Mouse (Mus musculus) stomach, embryonic 15.5 days (tissue): ENCODE measurements around the gene Gm21188. TPM values are rescaled to one million over a fixed set of nuclear protein-coding genes. Genes with fewer than 3 reads are reported as not detected.
"Not testable (repeated sequence)": the region's sequence is repeated elsewhere in the genome, so short reads cannot be mapped to it uniquely, and the experiment has no call there.

Experiments
- ATAC-seq: fragments of 200-750 bp; cut with Nextera tagmentation; 2 replicates; pipeline ENCODE4 v1.8.0; 2017; ENCODE audit warnings: low read depth, moderate number of reproducible peaks, moderate TSS enrichment; ENCODE audit not compliant: insufficient read depth, low FRiP score
- H3K27ac ChIP-seq: fragments of 300-500 bp; sonication (generic); 2 replicates; pipeline ENCODE4 v1.5.1; 2015; ENCODE audit warnings: mild to moderate bottlenecking, inconsistent platforms
- H3K27me3 ChIP-seq: fragments of 300-500 bp; sonication (generic); replicated peaks from 2 replicates; pipeline ENCODE4 v1.6.1; 2015; ENCODE audit warnings: inconsistent platforms
- H3K36me3 ChIP-seq: fragments of 300-500 bp; sonication (generic); 2 replicates; pipeline ENCODE4 v1.6.1; 2015; ENCODE audit warnings: inconsistent platforms
- H3K4me1 ChIP-seq: fragments of 300-500 bp; sonication (generic); 2 replicates; pipeline ENCODE4 v1.6.1; 2015; ENCODE audit warnings: inconsistent platforms
- H3K4me2 ChIP-seq: fragments of 300-500 bp; sonication (generic); 2 replicates; pipeline ENCODE4 v1.6.1; 2015; ENCODE audit warnings: mild to moderate bottlenecking, inconsistent platforms
- H3K4me3 ChIP-seq: fragments of 300-500 bp; sonication (generic); replicated peaks from 2 replicates; pipeline ENCODE4 v1.5.1; 2015; ENCODE audit warnings: inconsistent platforms
- H3K9ac ChIP-seq: fragments of 300-500 bp; sonication (generic); 2 replicates; pipeline ENCODE4 v1.6.1; 2015; ENCODE audit warnings: inconsistent platforms
- H3K9me3 ChIP-seq: fragments of 300-500 bp; sonication (generic); 2 replicates; pipeline ENCODE4 v1.6.1; 2016; ENCODE audit warnings: inconsistent platforms
- WGBS: fragments of 180-500 bp; shearing (Covaris S2); methylation state at CpG from one replicate; pipeline ENCODE4 v1.1.7; 2015; 5-methylcytosine and 5-hydroxymethylcytosine counted together
- polyA plus RNA-seq: library from polyadenylated mRNA; unstranded; fragments of >200 nt; fragmentation: Nextera tagmentation; extraction: Ambion mirVana; gene quantifications from 2 replicates; pipeline ENCODE4 v1.2.1, GENCODE M21; 2015

Gene Gm21188
- polyA plus RNA-seq, 1 experiment from 2014 or later: 0.18 TPM

DNA sequence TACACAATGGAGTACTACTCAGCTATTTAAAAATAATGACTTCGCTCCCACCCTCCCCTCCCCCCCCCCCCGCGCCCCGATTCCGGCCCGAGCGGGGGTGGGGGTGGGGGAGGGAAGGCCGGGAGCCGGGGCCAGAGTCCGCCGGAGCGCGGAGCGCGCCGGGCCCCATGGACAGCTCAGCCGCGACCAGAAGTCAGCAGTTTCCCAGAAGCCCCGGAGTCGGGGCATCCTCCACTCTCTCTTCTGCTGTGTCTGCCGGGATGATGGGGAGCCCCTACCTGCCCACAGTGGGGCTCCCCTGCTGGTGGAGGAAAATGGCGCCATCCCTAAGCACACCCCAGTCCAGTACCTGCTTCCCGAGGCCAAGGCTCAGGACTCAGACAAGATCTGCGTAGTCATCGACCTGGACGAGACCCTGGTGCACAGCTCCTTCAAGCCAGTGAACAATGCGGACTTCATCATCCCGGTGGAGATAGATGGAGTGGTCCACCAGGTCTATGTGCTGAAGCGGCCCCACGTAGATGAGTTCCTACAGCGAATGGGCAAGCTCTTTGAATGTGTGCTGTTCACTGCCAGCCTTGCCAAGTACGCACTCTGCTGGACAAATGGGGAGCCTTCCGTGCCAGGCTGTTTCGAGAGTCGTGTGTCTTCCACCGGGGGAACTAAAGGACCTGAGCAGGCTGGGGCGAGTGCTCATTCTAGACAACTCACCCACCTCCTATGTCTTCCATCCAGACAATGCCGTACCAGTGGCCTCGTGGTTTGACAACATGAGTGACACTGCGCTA is 5.4 kb downstream of the Gm21188 start:
- H3K9ac ChIP-seq, ATAC-seq, H3K9me3 ChIP-seq, H3K4me1 ChIP-seq, H3K27me3 ChIP-seq, H3K27ac ChIP-seq, H3K4me3 ChIP-seq, H3K36me3 ChIP-seq, H3K4me2 ChIP-seq: not testable (repeated sequence)
- WGBS: under 1% methylated on average over 14 of the region's 40 CpGs

DNA sequence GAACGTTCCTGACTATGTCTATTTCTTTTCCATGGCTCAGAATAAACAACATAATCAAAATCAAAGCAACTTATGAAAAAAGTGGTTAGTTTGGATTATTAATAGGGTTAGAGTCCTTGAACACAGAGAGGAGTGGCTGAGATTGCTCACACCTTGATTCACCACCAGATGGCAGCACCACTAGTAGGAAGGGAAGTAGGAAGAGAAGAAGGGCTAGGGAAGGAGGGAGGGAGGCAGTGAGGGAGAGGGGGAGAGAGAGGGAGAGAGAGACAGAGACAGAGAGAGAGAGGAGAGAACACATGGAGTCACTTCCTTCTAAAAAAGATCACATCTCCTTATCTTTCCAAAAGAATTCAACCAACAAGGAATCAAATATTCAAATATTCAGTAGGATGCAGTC is 10.8 kb downstream of the Gm21188 start:
- H3K27ac ChIP-seq, H3K9me3 ChIP-seq, ATAC-seq, H3K27me3 ChIP-seq, H3K4me1 ChIP-seq, H3K9ac ChIP-seq, H3K4me2 ChIP-seq, H3K36me3 ChIP-seq, H3K4me3 ChIP-seq: not testable (repeated sequence)
- no CpG with 5 or more reads among the region's 1 CpGs for WGBS

DNA sequence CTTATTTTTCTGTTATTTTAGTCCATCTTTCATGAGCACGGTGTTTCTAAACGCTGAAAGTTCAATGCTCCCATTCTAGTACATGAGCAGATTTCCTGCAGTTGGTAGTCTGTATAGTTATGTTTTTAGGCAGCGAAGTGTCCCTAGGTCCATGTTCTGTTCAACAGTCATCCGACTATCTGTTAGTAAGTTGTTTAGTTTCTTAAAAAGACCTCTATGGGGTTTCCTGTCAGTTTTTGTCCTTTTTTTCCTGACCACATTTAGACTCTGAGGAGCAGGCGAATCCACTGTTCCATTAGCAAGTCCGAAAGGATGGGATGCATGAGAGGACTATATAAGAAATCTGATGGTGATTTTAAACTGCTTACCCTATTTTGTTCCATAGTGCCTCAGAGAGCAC is 14.1 kb downstream of the Gm21188 start:
- not testable (repeated sequence) for H3K27ac ChIP-seq, H3K9me3 ChIP-seq, H3K4me1 ChIP-seq, H3K9ac ChIP-seq, H3K4me3 ChIP-seq, H3K27me3 ChIP-seq, H3K4me2 ChIP-seq, H3K36me3 ChIP-seq, ATAC-seq
- 13% methylated on average over 6 of the region's 6 CpGs for WGBS

DNA sequence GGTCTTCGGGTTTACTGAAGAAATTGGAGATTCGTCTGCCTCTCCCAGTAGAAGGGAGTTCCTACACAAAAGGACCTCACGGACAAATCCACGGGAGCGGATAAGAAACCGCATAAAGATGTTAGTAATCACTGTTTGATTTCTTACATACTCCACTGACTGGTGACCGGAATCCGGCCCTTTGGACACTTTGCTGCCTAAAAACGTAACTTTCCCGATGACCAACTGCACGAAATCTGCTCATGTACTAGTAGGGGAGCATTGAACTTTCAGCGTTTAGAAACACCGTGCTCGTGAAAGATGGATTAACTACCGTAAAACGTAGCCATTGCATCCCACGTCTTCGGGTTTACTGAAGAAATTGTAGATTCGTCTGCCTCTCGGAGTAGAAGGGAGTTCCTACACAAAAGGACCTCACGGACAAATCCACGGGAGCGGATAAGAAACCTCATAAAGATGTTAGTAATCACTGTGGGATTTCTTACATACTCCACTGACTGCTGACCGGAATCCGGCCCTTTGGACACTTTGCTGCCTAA is 15.3 kb downstream of the Gm21188 start:
- H3K9ac ChIP-seq, H3K4me2 ChIP-seq, H3K4me3 ChIP-seq, ATAC-seq, H3K27ac ChIP-seq, H3K36me3 ChIP-seq, H3K4me1 ChIP-seq, H3K9me3 ChIP-seq, H3K27me3 ChIP-seq: not testable (repeated sequence)
- 1% methylated on average over 23 of the region's 25 CpGs for WGBS

DNA sequence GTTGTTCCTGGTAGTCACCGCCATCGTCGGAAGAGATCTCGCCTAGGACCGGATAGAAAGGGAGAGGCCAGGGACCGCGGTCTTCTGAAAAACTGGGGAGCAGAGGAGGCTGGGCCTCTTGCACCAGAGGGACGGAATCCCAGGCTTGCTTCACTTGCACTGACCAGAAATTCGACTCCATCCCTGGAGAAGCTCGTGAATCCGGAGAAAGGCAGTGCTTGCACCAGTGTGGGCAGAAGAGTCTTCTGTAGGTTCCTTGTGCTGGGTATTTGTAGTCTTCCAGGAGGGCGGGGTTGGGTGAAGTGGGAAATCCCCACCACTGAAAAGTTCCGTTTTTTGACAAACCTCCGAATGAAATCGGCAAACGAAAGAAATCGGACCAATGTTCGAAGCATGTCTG is 16.8 kb downstream of the Gm21188 start:
- not testable (repeated sequence) for H3K4me3 ChIP-seq, H3K36me3 ChIP-seq, H3K4me2 ChIP-seq, H3K9ac ChIP-seq, ATAC-seq, H3K27me3 ChIP-seq, H3K4me1 ChIP-seq, H3K9me3 ChIP-seq, H3K27ac ChIP-seq
- WGBS: 2% methylated on average over 10 of the region's 18 CpGs

DNA sequence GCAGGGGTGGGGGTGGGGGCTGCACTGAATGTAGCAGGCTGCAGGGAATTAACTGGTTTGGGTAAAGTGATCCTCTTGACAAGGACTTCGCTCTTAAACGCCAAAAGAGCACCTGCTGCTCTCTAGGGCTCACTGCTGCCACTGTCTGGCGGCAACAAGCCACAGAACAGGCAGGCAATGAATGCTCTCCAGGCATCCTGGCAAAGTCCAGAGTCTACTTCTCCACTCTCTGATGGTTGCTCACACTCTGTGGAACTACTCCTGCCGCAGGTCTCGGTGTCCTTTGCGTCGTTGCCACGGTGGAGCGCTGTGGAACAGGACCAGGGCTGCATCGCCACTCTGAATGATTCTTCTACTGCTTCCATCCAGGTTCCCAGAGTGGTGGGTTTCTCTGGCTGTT is 17.4 kb downstream of the Gm21188 start:
- H3K9ac ChIP-seq, H3K36me3 ChIP-seq, H3K4me2 ChIP-seq, H3K9me3 ChIP-seq, H3K4me3 ChIP-seq, ATAC-seq, H3K27ac ChIP-seq, H3K27me3 ChIP-seq, H3K4me1 ChIP-seq: not testable (repeated sequence)
- WGBS: 9% methylated on average over 3 of the region's 10 CpGs

DNA sequence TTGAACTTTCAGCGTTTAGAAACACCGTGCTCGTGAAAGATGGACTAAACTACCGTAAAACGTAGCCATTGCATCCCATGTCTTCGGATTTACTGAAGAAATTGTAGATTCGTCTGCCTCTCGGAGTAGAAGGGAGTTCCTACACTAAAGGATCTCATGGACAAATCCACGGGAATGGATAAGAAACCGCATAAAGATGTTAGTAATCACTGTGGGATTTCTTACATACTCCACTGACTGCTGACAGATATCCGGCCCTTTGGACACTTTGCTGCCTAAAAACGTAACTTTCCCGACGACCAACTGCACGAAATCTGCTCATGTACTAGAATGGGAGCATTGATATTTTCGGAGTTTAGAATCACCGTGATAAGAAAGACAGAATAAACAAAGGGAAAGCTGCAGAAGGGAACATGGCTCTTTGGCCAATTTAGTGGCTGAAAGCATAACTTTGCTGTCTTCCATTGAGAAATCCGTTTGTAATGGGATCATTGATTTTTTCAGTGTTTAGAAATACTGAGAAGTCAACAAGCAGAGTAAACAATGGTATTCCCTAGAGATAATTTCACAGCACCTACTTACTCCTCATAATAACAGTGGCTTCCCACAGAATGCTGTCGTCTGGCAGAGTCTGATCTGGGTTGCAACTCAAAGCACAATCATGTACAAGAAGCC is 18.3 kb downstream of the Gm21188 start:
- not testable (repeated sequence) for H3K27ac ChIP-seq, H3K9ac ChIP-seq, ATAC-seq, H3K9me3 ChIP-seq, H3K36me3 ChIP-seq, H3K27me3 ChIP-seq, H3K4me1 ChIP-seq, H3K4me3 ChIP-seq, H3K4me2 ChIP-seq
- 2% methylated on average over 19 of the region's 19 CpGs for WGBS

DNA sequence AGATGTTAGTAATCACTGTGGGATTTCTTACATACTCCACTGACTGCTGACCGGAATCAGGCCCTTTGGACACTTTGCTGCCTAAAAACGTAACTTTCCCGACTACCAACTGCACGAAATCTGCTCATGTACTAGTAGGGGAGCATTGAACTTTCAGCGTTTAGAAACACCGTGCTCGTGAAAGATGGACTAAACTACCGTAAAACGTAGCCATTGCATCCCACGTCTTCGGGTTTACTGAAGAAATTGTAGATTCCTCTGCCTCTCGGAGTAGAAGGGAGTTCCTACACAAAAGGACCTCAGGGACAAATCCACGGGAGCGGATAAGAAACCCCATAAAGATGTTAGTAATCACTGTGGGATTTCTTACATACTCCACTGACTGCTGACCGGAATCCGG is 20.3 kb downstream of the Gm21188 start:
- not testable (repeated sequence) for H3K9ac ChIP-seq, H3K4me2 ChIP-seq, H3K4me1 ChIP-seq, ATAC-seq, H3K9me3 ChIP-seq, H3K27ac ChIP-seq, H3K27me3 ChIP-seq, H3K36me3 ChIP-seq, H3K4me3 ChIP-seq
- WGBS: 4% methylated on average over 16 of the region's 16 CpGs

DNA sequence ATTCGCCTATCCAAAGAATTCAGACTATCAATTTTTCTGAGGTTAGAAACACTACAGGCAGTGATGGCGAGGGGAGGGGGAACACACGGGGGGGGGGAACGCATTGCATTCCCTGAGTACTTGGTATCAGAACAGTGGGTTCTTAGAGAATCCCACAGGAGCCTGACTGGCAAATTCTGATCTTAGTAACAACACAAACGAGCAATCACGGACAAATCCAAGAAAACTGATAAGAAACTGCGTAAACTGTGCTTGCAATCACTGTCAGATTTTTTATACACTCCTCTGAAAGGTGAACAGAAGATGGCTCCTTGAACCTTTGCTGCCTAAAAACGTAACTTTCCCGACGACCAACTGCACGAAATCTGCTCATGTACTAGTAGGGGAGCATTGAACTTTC is 24.6 kb downstream of the Gm21188 start:
- H3K27me3 ChIP-seq: 0 out of 2 replicates have a peak, but pooled peaks cover 10% of the 10 kb centered on the region

DNA sequence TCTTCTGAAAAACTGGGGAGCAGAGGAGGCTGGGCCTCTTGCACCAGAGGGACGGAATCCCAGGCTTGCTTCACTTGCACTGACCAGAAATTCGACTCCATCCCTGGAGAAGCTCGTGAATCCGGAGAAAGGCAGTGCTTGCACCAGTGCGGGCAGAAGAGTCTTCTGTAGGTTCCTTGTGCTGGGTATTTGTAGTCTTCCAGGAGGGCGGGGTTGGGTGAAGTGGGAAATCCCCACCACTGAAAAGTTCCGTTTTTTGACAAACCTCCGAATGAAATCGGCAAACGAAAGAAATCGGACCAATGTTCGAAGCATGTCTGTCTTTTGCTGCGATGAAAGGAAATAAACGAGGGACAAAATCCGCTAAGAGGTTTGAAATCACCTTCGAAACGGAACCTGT is 25.1 kb downstream of the Gm21188 start, which contains the start of gene Gm36079:
Gm36079 (minus strand) TSS at position 101 of the 400 bp plus-strand sequence.
- H3K4me3 ChIP-seq, H3K9me3 ChIP-seq, H3K27ac ChIP-seq, H3K4me1 ChIP-seq, H3K4me2 ChIP-seq, ATAC-seq, H3K36me3 ChIP-seq, H3K9ac ChIP-seq: not testable (repeated sequence)
- 0% methylated on average over 5 of the region's 17 CpGs for WGBS
- 0 out of 2 replicates have a peak, but pooled peaks cover 10% of the 10 kb centered on the region for H3K27me3 ChIP-seq

More for the DNA sequence above, 24.6 kb downstream of the Gm21188 start:
- not testable (repeated sequence) for H3K9me3 ChIP-seq, H3K4me2 ChIP-seq, ATAC-seq, H3K4me1 ChIP-seq, H3K4me3 ChIP-seq, H3K27ac ChIP-seq, H3K9ac ChIP-seq, H3K36me3 ChIP-seq
- WGBS: 1% methylated on average over 11 of the region's 11 CpGs

DNA sequence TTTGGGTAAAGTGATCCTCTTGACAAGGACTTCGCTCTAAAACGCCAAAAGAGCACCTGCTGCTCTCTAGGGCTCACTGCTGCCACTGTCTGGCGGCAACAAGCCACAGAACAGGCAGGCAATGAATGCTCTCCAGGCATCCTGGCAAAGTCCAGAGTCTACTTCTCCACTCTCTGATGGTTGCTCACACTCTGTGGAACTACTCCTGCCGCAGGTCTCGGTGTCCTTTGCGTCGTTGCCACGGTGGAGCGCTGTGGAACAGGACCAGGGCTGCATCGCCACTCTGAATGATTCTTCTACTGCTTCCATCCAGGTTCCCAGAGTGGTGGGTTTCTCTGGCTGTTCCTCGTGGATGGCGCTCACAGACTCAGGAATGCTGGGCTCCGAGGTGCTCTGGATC is 25.6 kb downstream of the Gm21188 start:
- not testable (repeated sequence) for H3K9me3 ChIP-seq, ATAC-seq
- WGBS: 0% methylated on average over 3 of the region's 13 CpGs

DNA sequence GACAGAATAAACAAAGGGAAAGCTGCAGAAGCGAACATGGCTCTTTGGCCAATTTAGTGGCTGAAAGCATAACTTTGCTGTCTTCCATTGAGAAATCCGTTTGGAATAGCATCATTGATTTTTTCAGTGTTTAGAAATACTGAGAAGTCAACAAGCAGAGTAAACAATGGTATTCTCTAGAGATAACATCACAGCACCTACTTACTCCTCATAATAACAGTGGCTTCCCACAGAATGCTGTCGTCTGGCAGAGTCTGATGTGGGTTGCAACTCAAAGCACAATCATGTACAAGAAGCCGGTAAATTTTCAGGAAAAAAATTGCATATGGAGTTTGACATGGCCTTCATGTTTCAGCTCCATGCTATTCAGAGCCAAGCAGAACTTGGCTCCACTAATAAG is 26.4 kb downstream of the Gm21188 start:
- H3K36me3 ChIP-seq, H3K4me1 ChIP-seq, H3K4me2 ChIP-seq, H3K27ac ChIP-seq, H3K9ac ChIP-seq, ATAC-seq, H3K9me3 ChIP-seq, H3K4me3 ChIP-seq: not testable (repeated sequence)
- WGBS: 7% methylated on average over 4 of the region's 4 CpGs
- 0 out of 2 replicates have a peak, but pooled peaks cover 10% of the 10 kb centered on the region for H3K27me3 ChIP-seq

More for the DNA sequence above, 25.6 kb downstream of the Gm21188 start:
- not testable (repeated sequence) for H3K4me1 ChIP-seq, H3K4me2 ChIP-seq, H3K27ac ChIP-seq, H3K9ac ChIP-seq, H3K4me3 ChIP-seq, H3K36me3 ChIP-seq
- H3K27me3 ChIP-seq: 0 out of 2 replicates have a peak, but pooled peaks cover 10% of the 10 kb centered on the region
